Mouse (Mus musculus) liver, embryonic 14.5 days (tissue): Measurements from ENCODE around the gene Tmigd1.

Experiments used
- CTCF ChIP-seq: IDR thresholded peaks from 2 replicates; pipeline ENCODE4 v1.5.1; 2016; ENCODE audit warnings: antibody characterized with exemption, low read depth, control low read depth
- EP300 ChIP-seq: IDR thresholded peaks from 2 replicates; pipeline ENCODE4 v1.6.1; 2016; ENCODE audit warnings: antibody characterized with exemption, low read depth

GRCm38 (mm10) chr11:76893570-76893969, 8.4 kb upstream of the Tmigd1 start:
- TF ChIP-seq CTCF = no peak
- TF ChIP-seq EP300 = no peak
